Mouse (Mus musculus): ENCODE measurements around the gene Plekhh1. TPM values are rescaled to one million over a fixed set of nuclear protein-coding genes. Genes with fewer than 3 reads are reported as not detected.
"Not testable (repeated sequence)": the region's sequence is repeated elsewhere in the genome, so short reads cannot be mapped to it uniquely, and the experiment has no call there.

Gene Plekhh1
- polyA plus RNA-seq, 1 experiment: 15.1 TPM

- not testable (repeated sequence) for DNase-seq (ENCODE audit: low read depth)
Observed at GRCm38 (mm10) chr12:79027526-79027925, 1.4 kb upstream of the Plekhh1 start.

- no peak for DNase-seq (ENCODE audit: low read depth)
Observed at GRCm38 (mm10) chr12:79034331-79034730, 5.4 kb downstream of the Plekhh1 start.

- DNase-seq (ENCODE audit: low read depth): no peak
Observed at GRCm38 (mm10) chr12:79035349-79035748, 6.4 kb downstream of the Plekhh1 start.

- no peak for DNase-seq (ENCODE audit: low read depth)
Observed at GRCm38 (mm10) chr12:79039708-79040107, 10.7 kb downstream of the Plekhh1 start.

- DNase-seq (ENCODE audit: low read depth): no peak
Observed at GRCm38 (mm10) chr12:79040201-79040827, 11.4 kb downstream of the Plekhh1 start.

- peak; percentile 83 for DNase-seq (ENCODE audit: low read depth)
Observed at GRCm38 (mm10) chr12:79041436-79041835, 12.5 kb downstream of the Plekhh1 start.

- peak; percentile 67 for DNase-seq (ENCODE audit: low read depth)
Observed at GRCm38 (mm10) chr12:79044668-79045067, 15.7 kb downstream of the Plekhh1 start.

GRCm38 (mm10) chr12:79046171-79046570, 17.2 kb downstream of the Plekhh1 start:
- no peak for DNase-seq (ENCODE audit: low read depth)

GRCm38 (mm10) chr12:79047203-79047602, 18.2 kb downstream of the Plekhh1 start:
- DNase-seq (ENCODE audit: low read depth): no peak

GRCm38 (mm10) chr12:79048898-79049297, 19.9 kb downstream of the Plekhh1 start:
- DNase-seq (ENCODE audit: low read depth): no peak

- DNase-seq (ENCODE audit: low read depth): no peak
Observed at GRCm38 (mm10) chr12:79049807-79050206, 20.8 kb downstream of the Plekhh1 start.

- no peak for DNase-seq (ENCODE audit: low read depth)
Observed at GRCm38 (mm10) chr12:79050545-79051212, 21.7 kb downstream of the Plekhh1 start.

- DNase-seq (ENCODE audit: low read depth): no peak
Observed at GRCm38 (mm10) chr12:79052073-79052472, 23.1 kb downstream of the Plekhh1 start.

- no peak for DNase-seq (ENCODE audit: low read depth)
Observed at GRCm38 (mm10) chr12:79055276-79055675, 26.3 kb downstream of the Plekhh1 start.

- no peak for DNase-seq (ENCODE audit: low read depth)
Observed at GRCm38 (mm10) chr12:79059573-79059972, 30.6 kb downstream of the Plekhh1 start.

- no peak for DNase-seq (ENCODE audit: low read depth)
Observed at GRCm38 (mm10) chr12:79060134-79060533, 31.2 kb downstream of the Plekhh1 start.

- DNase-seq (ENCODE audit: low read depth): no peak
Observed at GRCm38 (mm10) chr12:79060766-79061652, 32.0 kb downstream of the Plekhh1 start.

- DNase-seq (ENCODE audit: low read depth): no peak
Observed at GRCm38 (mm10) chr12:79064451-79064850, 35.5 kb downstream of the Plekhh1 start.

- DNase-seq (ENCODE audit: low read depth): no peak
Observed at GRCm38 (mm10) chr12:79066431-79066830, 37.5 kb downstream of the Plekhh1 start.

GRCm38 (mm10) chr12:79067526-79067925, 38.6 kb downstream of the Plekhh1 start:
- DNase-seq (ENCODE audit: low read depth): no peak

- DNase-seq (ENCODE audit: low read depth): no peak
Observed at GRCm38 (mm10) chr12:79068306-79068705, 39.3 kb downstream of the Plekhh1 start.

GRCm38 (mm10) chr12:79069187-79069608, 40.2 kb downstream of the Plekhh1 start:
- no peak for DNase-seq (ENCODE audit: low read depth)
